Mouse (Mus musculus) heart, adult 2 months (tissue): ENCODE results near the gene Edem2.

ENCODE experiments used
- CTCF ChIP-seq: fragments of 200-600 bp; IDR thresholded peaks from 2 replicates; pipeline ENCODE4 v1.8.1; 2022; ENCODE audit warnings: antibody characterized with exemption, mild to moderate bottlenecking, moderate library complexity
- POLR2A ChIP-seq: fragments of 200-500 bp; IDR thresholded peaks from 2 replicates; pipeline ENCODE4 v1.6.1; 2011; ENCODE audit warnings: mild to moderate bottlenecking, low read depth, low read length, control low read depth; ENCODE audit not compliant: insufficient read depth

- TF ChIP-seq CTCF = no peak
- TF ChIP-seq POLR2A = no peak
Measured at GRCm38 (mm10) chr2:155662390-155662789, 66.9 kb downstream of the Edem2 start.
